Mouse (Mus musculus): Measurements from ENCODE around the gene Gm10639. TPM values are rescaled to one million over a fixed set of nuclear protein-coding genes. Genes with fewer than 3 reads are reported as not detected.
"Not testable (repeated sequence)": the region's sequence is repeated elsewhere in the genome, so short reads cannot be mapped to it uniquely, and the experiment has no call there.

Gene Gm10639
- total RNA-seq, 2 experiments from 2014 or later = not detected

GRCm38 (mm10) chr9:78345235-78345634 is 55.5 kb downstream of the Gm10639 start:
- DNase-seq; intact Hi-C loops (cut with DNase I): not testable (repeated sequence)

GRCm38 (mm10) chr9:78347004-78347403 is 57.3 kb downstream of the Gm10639 start:
- DNase-seq = no peak
- intact Hi-C loops (cut with DNase I) = no loop called here

DNA sequence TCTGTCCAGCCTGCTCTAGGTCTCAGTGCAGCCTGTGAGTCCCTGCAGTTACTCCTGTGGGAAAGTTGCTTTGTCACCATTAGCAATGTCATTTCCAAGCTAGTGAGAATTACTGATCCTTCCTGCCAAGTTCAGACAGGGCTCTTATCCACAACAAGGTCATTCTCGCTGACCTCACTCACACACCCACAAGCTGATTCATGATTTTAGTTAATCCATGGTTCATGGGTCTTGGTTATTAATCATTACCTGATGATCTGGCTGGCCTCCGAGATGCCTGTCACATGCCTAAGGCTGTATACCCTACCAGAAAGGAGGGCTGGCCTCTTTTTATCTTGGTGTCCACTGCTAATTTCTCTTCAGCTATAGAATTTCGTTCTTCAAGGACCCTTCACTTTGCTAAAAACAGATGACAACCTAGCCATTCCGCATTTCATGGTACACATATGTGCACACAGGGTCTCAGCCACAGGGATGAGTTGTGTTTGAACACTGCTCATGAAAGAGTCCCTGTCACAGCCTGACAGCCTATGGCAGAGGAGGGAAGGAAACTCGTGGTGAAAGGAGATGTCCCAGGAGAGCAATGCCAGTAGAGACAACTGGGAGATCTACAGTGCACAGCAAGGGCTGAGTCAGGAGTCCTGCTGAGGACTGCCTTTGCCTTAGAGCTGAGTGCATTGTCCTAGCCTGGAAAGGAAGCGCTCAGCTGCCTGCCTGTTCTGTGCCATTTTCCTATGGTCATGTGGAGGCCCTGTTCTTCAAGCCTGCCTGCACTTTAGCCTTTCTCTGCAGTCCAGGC is 58.7 kb downstream of the Gm10639 start:
- intact Hi-C loops (cut with DNase I) = not testable (repeated sequence)
- peak; percentile 20 to 21 for DNase-seq

GRCm38 (mm10) chr9:78349141-78349540 is 59.4 kb downstream of the Gm10639 start:
- DNase-seq; intact Hi-C loops (cut with DNase I): not testable (repeated sequence)

- intact Hi-C loops (cut with DNase I); DNase-seq: not testable (repeated sequence)
These were observed 60.3 kb downstream of the Gm10639 start for GRCm38 (mm10) chr9:78350007-78350406.

GRCm38 (mm10) chr9:78351504-78352220 is 61.9 kb downstream of the Gm10639 start:
- DNase-seq = no peak
- intact Hi-C loops (cut with DNase I) = no loop called here

Other genes starting within 250 kb of the Gm10639 start
- gene Gcm1, start 238.0 kb upstream of the Gm10639 start, total RNA-seq (2021) = not detected
- 10 to 100 TPM; 88.6 to 90.3 TPM for gene Fbxo9, start 180.9 kb upstream of the Gm10639 start, total RNA-seq (2021)
- 10 to 100 TPM; 21.5 to 23.0 TPM for gene Ick, start 180.7 kb upstream of the Gm10639 start, total RNA-seq (2021)
- 10 to 100 TPM; 57.3 to 60.8 TPM for gene Gsta4, start 107.1 kb upstream of the Gm10639 start, total RNA-seq (2021)
- gene Gsta1, start 59.3 kb upstream of the Gm10639 start, total RNA-seq (2021) = under 1 TPM in 1 of 2 experiments, not detected in 1; 0.55 TPM
- not detected for gene Gm3776, start 32.8 kb upstream of the Gm10639 start, total RNA-seq (2021)
- gene Omt2a, start 24.9 kb downstream of the Gm10639 start, total RNA-seq (2021) = not detected
- gene Omt2b, start 37.7 kb downstream of the Gm10639 start, total RNA-seq (2021) = not detected
- gene Gsta2, start 65.9 kb downstream of the Gm10639 start, total RNA-seq (2021) = not detected
- gene Dppa5a, start 78.3 kb downstream of the Gm10639 start, total RNA-seq (2021) = not detected
- gene Ooep, start 88.8 kb downstream of the Gm10639 start, total RNA-seq (2021) = not detected
- not detected for gene Ddx43, start 105.9 kb downstream of the Gm10639 start, total RNA-seq (2021)
- gene Cgas, start 153.3 kb downstream of the Gm10639 start, total RNA-seq (2021) = 1 to 10 TPM in 1 of 2 experiments, under 1 TPM in 1; 0.96 to 1.1 TPM
- gene Mto1, start 158.3 kb downstream of the Gm10639 start, total RNA-seq (2021) = 10 to 100 TPM; 18.9 to 21.8 TPM
- gene Gm17324, start 158.9 kb downstream of the Gm10639 start, total RNA-seq (2021) = not detected
- gene Eef1a1, start 199.2 kb downstream of the Gm10639 start, total RNA-seq (2021) = 1,000 to 10,000 TPM; 3,592 to 3,750 TPM